Mouse (Mus musculus) limb, embryonic 12.5 days (tissue): Measurements from ENCODE around the gene Tmprss11e. TPM values are rescaled to one million over a fixed set of nuclear protein-coding genes. Genes with fewer than 3 reads are reported as not detected.

Experiments
- polyA plus RNA-seq: library from polyadenylated mRNA; unstranded; fragments of >200 nt; fragmentation: Nextera tagmentation; extraction: Ambion mirVana; gene quantifications from 2 replicates; pipeline ENCODE4 v1.2.1, GENCODE M21; 2016

The Tmprss11e gene
- polyA plus RNA-seq, 1 experiment from 2014 or later: not detected

Other genes starting within 250 kb of the Tmprss11e start
- gene Tmprss11g, start 227.2 kb downstream of the Tmprss11e start, polyA plus RNA-seq: not detected in 2 replicates
- gene Tmprss11f, start 113.4 kb downstream of the Tmprss11e start, polyA plus RNA-seq: 0.05 TPM in 1 of 2 replicates, not detected in the other
- not detected in 2 replicates for gene Tmprss11b, start 69.5 kb downstream of the Tmprss11e start, polyA plus RNA-seq
- gene Ythdc1, start 58.4 kb upstream of the Tmprss11e start, polyA plus RNA-seq: 47.6 and 55.3 TPM in 2 replicates
- not detected in 2 replicates for gene Ugt2b34, start 161.1 kb upstream of the Tmprss11e start, polyA plus RNA-seq
- gene Ugt2b1, start 180.7 kb upstream of the Tmprss11e start, polyA plus RNA-seq: not detected in 2 replicates